Mouse (Mus musculus) CH12.LX (cell line): ENCODE data around the gene Mfap2.

Source experiments
- CHD1 ChIP-seq: IDR thresholded peaks from 2 replicates; pipeline ENCODE4 v1.6.1; 2012; ENCODE audit warnings: low read depth, low read length, improper control_type of control experiment, inconsistent platforms
- CHD2 ChIP-seq: IDR thresholded peaks from 2 replicates; pipeline ENCODE4 v1.6.1; 2011; ENCODE audit warnings: low read length, improper control_type of control experiment
- CTCF ChIP-seq, 2 experiments: IDR thresholded peaks in 1 of 2; conservative IDR thresholded peaks in 1 of 2; 2 replicates each; pipeline ENCODE4 v1.5.1; 2011 to 2012; ENCODE audit warnings: low read depth in 2 of 2, low read length in 2 of 2, improper control_type of control experiment in 1 of 2, inconsistent platforms in 1 of 2, mild to moderate bottlenecking in 1 of 2, moderate library complexity in 1 of 2
- EP300 ChIP-seq: IDR thresholded peaks from 2 replicates; pipeline ENCODE4 v1.6.1; 2011; ENCODE audit warnings: low read length, improper control_type of control experiment
- MAX ChIP-seq: IDR thresholded peaks from 2 replicates; pipeline ENCODE4 v1.6.1; 2011; ENCODE audit warnings: low read length, improper control_type of control experiment
- NRF1 ChIP-seq: IDR thresholded peaks from 2 replicates; pipeline ENCODE4 v1.6.1; 2014; ENCODE audit warnings: low read depth, mild to moderate bottlenecking, inconsistent platforms, low read length, improper control_type of control experiment, moderate library complexity
- POLR2A ChIP-seq: IDR thresholded peaks from 2 replicates; pipeline ENCODE4 v1.6.1; 2011; ENCODE audit warnings: low read depth, mild to moderate bottlenecking, improper control_type of control experiment, low read length
- RAD21 ChIP-seq: IDR thresholded peaks from 2 replicates; pipeline ENCODE4 v1.6.1; 2011; ENCODE audit warnings: low read depth, mild to moderate bottlenecking, low read length, improper control_type of control experiment, moderate library complexity
- SIN3A ChIP-seq: IDR thresholded peaks from 2 replicates; pipeline ENCODE4 v1.6.1; 2012; ENCODE audit warnings: low read length, improper control_type of control experiment, inconsistent platforms
- TCF12 ChIP-seq: IDR thresholded peaks from 2 replicates; pipeline ENCODE4 v1.6.1; 2014; ENCODE audit warnings: low read depth, mild to moderate bottlenecking, inconsistent platforms, low read length, improper control_type of control experiment
- UBTF ChIP-seq: IDR thresholded peaks from 2 replicates; pipeline ENCODE4 v1.6.1; 2012; ENCODE audit warnings: low read depth, mild to moderate bottlenecking, inconsistent platforms, low read length, improper control_type of control experiment, moderate library complexity
- USF1 ChIP-seq: IDR thresholded peaks from 2 replicates; pipeline ENCODE4 v1.6.1; 2014; ENCODE audit warnings: low read depth, mild to moderate bottlenecking, inconsistent platforms, low read length, improper control_type of control experiment
- ZMIZ1 ChIP-seq: IDR thresholded peaks from 2 replicates; pipeline ENCODE4 v1.6.1; 2012; ENCODE audit warnings: low read depth, mild to moderate bottlenecking, inconsistent platforms, low read length, improper control_type of control experiment

DNA sequence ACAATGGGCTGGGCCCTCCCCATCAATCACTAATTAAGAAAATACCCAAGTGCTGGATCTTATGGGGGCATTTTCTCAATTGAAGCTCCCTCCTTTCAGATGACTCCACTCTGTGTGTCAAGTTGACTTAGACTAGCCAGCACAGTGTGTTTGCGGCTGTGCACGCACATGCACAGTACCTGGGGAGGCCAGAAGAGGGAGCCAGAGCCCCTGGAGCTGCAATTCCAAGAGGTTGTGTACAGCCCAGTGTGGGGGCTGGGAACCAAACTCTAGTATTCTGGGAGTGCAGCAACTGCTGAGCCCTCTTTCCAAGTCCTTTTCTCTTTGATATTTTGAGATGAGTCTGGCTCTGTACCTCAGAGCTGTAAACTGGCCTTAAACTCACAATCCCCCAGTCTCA, 28.6 kb upstream of the Mfap2 start:
- TF ChIP-seq USF1 (no peak), POLR2A (no peak), SIN3A (no peak), TCF12 (no peak), CTCF (conservative IDR thresholded peaks at IDR 0.05 in 1 of 2, IDR thresholded peaks at IDR 0.05 in 1 of 2; ENCODE audit: low read depth in 2 of 2, low read length in 2 of 2) (peak in 1 of 2 experiments; percentile 34; a peak in 2 of 4 replicates), EP300 (no peak), UBTF (no peak), RAD21 (peak; percentile 24), CHD2 (no peak), ZMIZ1 (no peak), NRF1 (no peak), CHD1 (no peak), MAX (no peak)
